ENCODE assay signal across 1 mouse cellular context in genomic region chr16:17532271-17532670, GRCm38 (mm10).
A peak's percentile ranks its signal among the peaks of the same experiment; 100 is the strongest.
TF ChIP-seq lines count a peak whose summit lies in the region.

No protein-coding gene starts in this region.

TF ChIP-seq in CH12.LX, 34 proteins besides CTCF, POLR2A, EP300 and RAD21:
- TF ChIP-seq CHD1 (IDR thresholded peaks at IDR 0.05; ENCODE audit: low read depth, low read length) (no peak), TCF12 (IDR thresholded peaks at IDR 0.05; ENCODE audit: low read depth, low read length) (0 out of 2 replicates have a peak, but pooled peaks have one; percentile 32), TBP (conservative IDR thresholded peaks at IDR 0.05; ENCODE audit: low read depth, low read length) (no peak), MEF2A (IDR thresholded peaks at IDR 0.05; ENCODE audit: borderline replicate concordance, low read depth, low read length) (no peak), KAT2A (IDR thresholded peaks at IDR 0.05; ENCODE audit: insufficient replicate concordance, low read length) (no peak), MYC (IDR thresholded peaks at IDR 0.05; ENCODE audit: low read depth, low read length) (no peak), RCOR1 (conservative IDR thresholded peaks at IDR 0.05; ENCODE audit: low read depth, low read length) (no peak), IRF4 (IDR thresholded peaks at IDR 0.05; ENCODE audit: low read depth, low read length) (0 out of 2 replicates have a peak, but pooled peaks have one; percentile 18), MXI1 (IDR thresholded peaks at IDR 0.05; ENCODE audit: low read depth, low read length) (no peak), SMC3 (IDR thresholded peaks at IDR 0.05; ENCODE audit: low read depth, low read length) (peak; percentile 76), MAZ (IDR thresholded peaks at IDR 0.05; ENCODE audit: low read depth, low read length) (0 out of 2 replicates have a peak, but pooled peaks have one; percentile 34), USF2 (conservative IDR thresholded peaks at IDR 0.05; ENCODE audit: low read depth, low read length) (no peak), MAFK (IDR thresholded peaks at IDR 0.05; ENCODE audit: insufficient replicate concordance, low read length) (no peak), UBTF (IDR thresholded peaks at IDR 0.05; ENCODE audit: low read depth, low read length) (no peak), NELFE (IDR thresholded peaks at IDR 0.05; ENCODE audit: low read depth, low read length) (0 out of 2 replicates have a peak, but pooled peaks have one; percentile 41), GABPA (IDR thresholded peaks at IDR 0.05; ENCODE audit: insufficient replicate concordance, low read depth, low read length) (no peak), POLR2AphosphoS2 (IDR thresholded peaks at IDR 0.05; ENCODE audit: low read depth, low read length) (no peak), USF1 (IDR thresholded peaks at IDR 0.05; ENCODE audit: low read depth, low read length) (no peak)
